Mouse (Mus musculus): Measurements from ENCODE around the gene Rufy3. TPM values are rescaled to one million over a fixed set of nuclear protein-coding genes. Genes with fewer than 3 reads are reported as not detected.
A peak's percentile ranks its signal among the peaks of the same experiment; 100 is the strongest.

Rufy3 gene
- total and polyA plus RNA-seq, 3 experiments: 4.7 to 13.3 (median 11.6) TPM

DNA sequence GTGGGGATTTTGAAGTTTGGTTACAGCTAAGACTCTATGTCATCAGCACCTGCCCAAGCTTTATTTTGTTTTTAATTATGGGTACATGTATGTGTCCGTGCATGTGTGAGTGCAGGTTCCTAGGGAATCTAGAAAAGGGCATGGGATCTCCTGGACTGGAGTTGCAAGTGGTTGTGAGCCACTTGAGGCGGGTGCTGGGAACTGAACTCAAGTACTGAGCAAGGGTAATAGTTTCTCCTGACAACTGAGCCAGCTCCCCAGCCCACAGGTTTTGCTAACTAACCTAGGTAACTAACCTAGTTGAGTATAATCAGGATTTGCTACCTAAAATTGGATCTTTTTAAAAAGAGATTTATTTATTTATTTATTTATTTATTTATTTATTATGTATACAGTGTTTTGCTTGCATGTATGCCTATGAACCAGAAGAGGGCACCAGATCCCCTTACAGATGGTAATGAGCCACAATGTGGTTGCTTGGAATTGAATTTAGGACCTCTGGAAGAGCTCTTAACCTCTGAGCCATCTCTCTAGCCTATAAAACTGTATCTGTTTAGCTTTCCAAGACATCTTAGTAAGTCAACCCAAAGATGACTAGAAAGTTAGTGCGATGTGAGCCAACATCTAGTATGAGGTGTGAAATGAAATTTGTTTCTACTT is 124.6 kb downstream of the Rufy3 start:
- TF ChIP-seq EP300 (IDR thresholded peaks at IDR 0.05; ENCODE audit: insufficient read depth, low read depth, low read length) (no peak), CTCF (IDR thresholded peaks at IDR 0.05) (peak; percentile 83), POLR2A (IDR thresholded peaks at IDR 0.05; ENCODE audit: insufficient read depth, low read depth, low read length) (no peak)
- Histone ChIP-seq H3K9ac (ENCODE audit: low read depth, low read length) (no peak overlapping the region), H3K4me1 (ENCODE audit: control insufficient read depth, insufficient read depth, low read length) (no peaks in the 10 kb centered on the region), H3K36me3 (ENCODE audit: control insufficient read depth, insufficient read depth, low read length) (no peaks in the 10 kb centered on the region), H3K27ac (no peak overlapping the region), H3K4me3 (no peak overlapping the region), H3K27me3 (ENCODE audit: control insufficient read depth, insufficient read depth, low read length) (0 out of 2 replicates have a peak, but pooled peaks cover 3% of the 10 kb centered on the region), H3K79me2 (replicated peaks; ENCODE audit: control insufficient read depth, insufficient read depth, low read length) (no peaks in the 10 kb centered on the region)
- DNase-seq: no peak
- 67% methylated on average over 3 of the region's 3 CpGs for WGBS
- intact Hi-C loops (cut with DNase I): loop anchor here (5.0 kb wide), 1 partner anchor 698 kb away; no protein-coding TSS in a partner anchor

DNA sequence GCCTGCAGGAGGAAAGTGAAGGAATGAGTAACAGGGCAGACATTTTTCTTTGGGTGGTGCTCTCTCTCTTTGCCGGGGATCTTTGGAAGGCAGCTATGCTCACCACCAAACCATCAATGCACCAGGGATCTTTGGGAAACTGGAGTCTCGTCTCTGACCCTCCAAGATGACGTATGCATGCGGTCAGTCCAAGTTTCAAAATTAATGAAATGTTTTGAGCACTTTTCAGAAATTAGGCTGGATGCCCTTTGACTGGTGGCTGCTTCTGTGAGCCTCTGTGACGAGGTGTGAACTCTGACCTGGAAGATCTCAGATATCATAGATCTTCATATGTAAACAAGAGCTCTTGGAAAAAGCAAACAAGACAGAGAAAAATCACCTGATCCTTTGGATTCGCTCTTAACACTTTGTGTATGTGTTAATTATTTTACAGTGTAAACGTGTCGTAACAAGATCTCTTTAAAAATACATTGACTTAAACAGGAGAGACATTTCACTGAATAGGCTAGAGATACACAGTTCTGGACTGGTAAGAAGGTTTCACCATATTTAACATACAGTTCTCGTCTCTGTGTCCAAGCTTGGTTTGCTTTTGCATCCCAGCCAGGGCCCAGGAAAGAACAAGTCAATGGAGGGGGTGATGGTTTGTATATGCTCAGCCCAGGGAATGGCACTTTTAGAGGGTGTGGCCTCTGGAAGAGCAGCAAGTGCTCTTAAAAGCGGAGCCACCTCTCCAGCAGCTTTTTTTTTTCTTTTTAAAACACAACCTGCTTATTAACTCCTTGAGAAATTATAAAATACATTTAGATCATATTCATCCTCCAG is 126.1 kb downstream of the Rufy3 start:
- TF ChIP-seq POLR2A (IDR thresholded peaks at IDR 0.05; ENCODE audit: insufficient read depth, low read depth, low read length) (no peak), EP300 (IDR thresholded peaks at IDR 0.05; ENCODE audit: insufficient read depth, low read depth, low read length) (no peak), CTCF (IDR thresholded peaks at IDR 0.05) (no peak)
- Histone ChIP-seq H3K4me3 (no peak overlapping the region), H3K27ac (no peak overlapping the region), H3K9ac (ENCODE audit: low read depth, low read length) (no peak overlapping the region), H3K36me3 (ENCODE audit: control insufficient read depth, insufficient read depth, low read length) (no peaks in the 10 kb centered on the region), H3K79me2 (replicated peaks; ENCODE audit: control insufficient read depth, insufficient read depth, low read length) (no peaks in the 10 kb centered on the region), H3K27me3 (ENCODE audit: control insufficient read depth, insufficient read depth, low read length) (no peaks in the 10 kb centered on the region), H3K4me1 (ENCODE audit: control insufficient read depth, insufficient read depth, low read length) (no peaks in the 10 kb centered on the region)
- 72% methylated on average over 10 of the region's 10 CpGs for WGBS
- intact Hi-C loops (cut with DNase I): no loop called here
- no peak for DNase-seq

DNA sequence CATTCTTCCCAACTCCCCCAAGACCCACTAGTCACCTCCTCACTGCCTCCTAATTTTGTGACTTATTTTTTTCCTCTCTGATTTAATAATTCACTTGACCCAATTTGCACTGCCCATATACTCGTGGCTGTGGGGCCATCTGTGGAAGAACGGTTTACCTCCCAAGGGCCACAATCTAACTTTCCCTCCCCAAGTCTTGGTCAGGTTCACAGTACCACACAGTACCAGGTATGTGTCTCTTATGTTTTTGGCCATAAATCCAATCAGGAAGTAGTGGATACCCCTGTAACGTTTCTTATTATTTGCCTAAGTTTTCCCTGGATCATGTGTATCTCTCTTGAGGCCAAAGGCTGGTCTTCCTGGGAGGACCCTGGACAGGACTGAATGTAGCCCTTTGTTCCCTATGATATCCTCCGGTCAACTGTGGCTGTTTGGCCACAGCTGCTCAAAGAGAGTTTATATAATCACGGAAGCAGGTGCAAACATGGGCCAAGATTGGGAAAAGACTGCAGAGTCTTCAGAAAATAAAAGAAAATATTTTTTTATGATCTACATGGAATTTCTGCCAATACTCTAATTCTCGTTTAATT is 126.8 kb downstream of the Rufy3 start:
- Histone ChIP-seq H3K4me3 (no peak overlapping the region), H3K79me2 (replicated peaks; ENCODE audit: control insufficient read depth, insufficient read depth, low read length) (no peaks in the 10 kb centered on the region), H3K9ac (ENCODE audit: low read depth, low read length) (no peak overlapping the region), H3K27ac (no peak overlapping the region), H3K36me3 (ENCODE audit: control insufficient read depth, insufficient read depth, low read length) (no peaks in the 10 kb centered on the region), H3K27me3 (ENCODE audit: control insufficient read depth, insufficient read depth, low read length) (no peaks in the 10 kb centered on the region), H3K4me1 (ENCODE audit: control insufficient read depth, insufficient read depth, low read length) (no peaks in the 10 kb centered on the region)
- no peak for DNase-seq
- intact Hi-C loops (cut with DNase I): no loop called here
- TF ChIP-seq POLR2A (IDR thresholded peaks at IDR 0.05; ENCODE audit: insufficient read depth, low read depth, low read length) (no peak), CTCF (IDR thresholded peaks at IDR 0.05) (no peak), EP300 (IDR thresholded peaks at IDR 0.05; ENCODE audit: insufficient read depth, low read depth, low read length) (no peak)
- WGBS: 65% methylated on average over 6 of the region's 6 CpGs

DNA sequence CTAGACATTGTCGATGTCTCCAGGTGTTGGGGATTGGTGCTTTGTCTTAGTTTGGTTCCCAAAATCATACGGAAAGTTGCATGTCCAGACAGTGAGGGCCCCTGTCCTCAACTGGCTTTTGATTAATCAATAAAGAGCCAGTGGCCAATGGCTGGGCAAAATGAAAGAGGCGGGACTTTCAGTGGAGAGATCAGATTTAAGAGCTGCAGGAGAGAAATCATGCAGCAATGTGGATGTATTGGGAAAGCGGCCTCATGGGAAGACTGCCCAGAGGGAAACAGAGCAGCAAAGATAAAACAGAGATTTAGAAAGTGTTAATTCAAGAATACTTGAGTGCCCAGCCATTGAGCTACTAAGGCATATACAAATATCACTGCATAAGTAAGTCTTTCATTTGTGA is 127.7 kb downstream of the Rufy3 start:
- TF ChIP-seq EP300 (IDR thresholded peaks at IDR 0.05; ENCODE audit: insufficient read depth, low read depth, low read length) (no peak), POLR2A (IDR thresholded peaks at IDR 0.05; ENCODE audit: insufficient read depth, low read depth, low read length) (no peak), CTCF (IDR thresholded peaks at IDR 0.05) (no peak)
- DNase-seq: no peak
- H3K9ac ChIP-seq (ENCODE audit: low read depth, low read length): no peak overlapping the region
- H3K4me1 ChIP-seq (ENCODE audit: control insufficient read depth, insufficient read depth, low read length): no peaks in the 10 kb centered on the region
- H3K27me3 ChIP-seq (ENCODE audit: control insufficient read depth, insufficient read depth, low read length): no peaks in the 10 kb centered on the region
- H3K36me3 ChIP-seq (ENCODE audit: control insufficient read depth, insufficient read depth, low read length): no peaks in the 10 kb centered on the region
- H3K4me3 ChIP-seq: no peak overlapping the region
- 87% methylated on average over 4 of the region's 4 CpGs for WGBS
- no peaks in the 10 kb centered on the region for H3K79me2 ChIP-seq (replicated peaks; ENCODE audit: control insufficient read depth, insufficient read depth, low read length)
- intact Hi-C loops (cut with DNase I): no loop called here
- H3K27ac ChIP-seq: no peak overlapping the region

DNA sequence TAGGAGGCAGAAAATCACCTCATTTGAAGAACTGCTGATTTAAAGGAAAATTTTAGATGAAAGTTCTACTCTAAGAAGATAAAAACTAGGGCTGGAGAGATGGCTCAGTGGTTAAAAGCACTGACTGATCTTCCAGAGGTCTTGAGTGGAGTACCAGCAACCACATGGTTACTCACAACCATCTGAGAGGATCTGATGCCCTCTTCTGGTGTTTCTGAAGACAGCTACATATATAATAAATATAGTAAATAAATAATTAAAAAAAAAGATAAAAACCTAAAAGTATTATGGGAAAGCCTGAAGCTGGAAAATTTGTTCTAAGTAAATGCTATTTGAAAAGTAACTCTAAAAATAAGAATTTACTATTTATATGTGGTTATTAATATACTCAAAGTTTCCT is 128.2 kb downstream of the Rufy3 start:
- TF ChIP-seq EP300 (IDR thresholded peaks at IDR 0.05; ENCODE audit: insufficient read depth, low read depth, low read length) (no peak), CTCF (IDR thresholded peaks at IDR 0.05) (peak; percentile 14; the same call in 1 of the 2 replicates), POLR2A (IDR thresholded peaks at IDR 0.05; ENCODE audit: insufficient read depth, low read depth, low read length) (no peak)
- DNase-seq: no peak
- Histone ChIP-seq H3K27me3 (ENCODE audit: control insufficient read depth, insufficient read depth, low read length) (no peaks in the 10 kb centered on the region), H3K27ac (no peak overlapping the region), H3K9ac (ENCODE audit: low read depth, low read length) (no peak overlapping the region), H3K79me2 (replicated peaks; ENCODE audit: control insufficient read depth, insufficient read depth, low read length) (no peaks in the 10 kb centered on the region), H3K36me3 (ENCODE audit: control insufficient read depth, insufficient read depth, low read length) (no peaks in the 10 kb centered on the region), H3K4me1 (ENCODE audit: control insufficient read depth, insufficient read depth, low read length) (no peaks in the 10 kb centered on the region), H3K4me3 (no peak overlapping the region)
- intact Hi-C loops (cut with DNase I): no loop called here
